In genomic region chr2:31906407-31906806, GRCm38 (mm10) we compare ENCODE assay signal across 15 mouse cellular contexts. TPM values are rescaled to one million over a fixed set of nuclear protein-coding genes. Genes with fewer than 3 reads are reported as not detected.
"Had no signal": no experiment of that assay in that cellular context is flagged by ENCODE, and none has a peak within 500 bp of the region (broad histone marks: within the 10 kb centered on the region; RNA-seq: fewer than 3 reads in every experiment).

No protein-coding gene starts in this region.

- H3K27ac ChIP-seq: hindbrain, postnatal 0 days; kidney, postnatal 0 days; limb, embryonic 13.5 days; liver, embryonic 14.5 days; midbrain, embryonic 15.5 days; neural tube, embryonic 13.5 days had no signal

- DNase-seq: kidney, adult 11 months; kidney, adult 9 months; layer of hippocampus, postnatal 36 days; lung, adult 18-20 months; lung, postnatal 4 days; retina, postnatal 1 day; thymus, adult 18-20 months; thymus, postnatal 14 days had no signal

- H3K4me3 ChIP-seq: limb, embryonic 13.5 days; midbrain, embryonic 15.5 days; neural tube, embryonic 13.5 days had no signal

RNA-seq across cellular contexts. Expression of gene Lamc3, which starts 19.3 kb away (rescaled TPM):
- total RNA-seq: megakaryocyte, adult 5-6 weeks had no signal

RNA-seq across cellular contexts. Expression of gene Aif1l, which starts 43.5 kb away (rescaled TPM):
- total RNA-seq: megakaryocyte, adult 5-6 weeks had no signal
